Mouse (Mus musculus) stomach, embryonic 16.5 days (tissue): ENCODE data around the gene Ldb2. TPM values are rescaled to one million over a fixed set of nuclear protein-coding genes. Genes with fewer than 3 reads are reported as not detected.

Experiments
- ATAC-seq: fragments of 200-750 bp; cut with Nextera tagmentation; 2 replicates; pipeline ENCODE4 v1.8.0; 2017; ENCODE audit warnings: moderate number of reproducible peaks, moderate TSS enrichment; ENCODE audit not compliant: insufficient read depth, low FRiP score
- H3K27ac ChIP-seq: fragments of 300-500 bp; sonication (generic); 2 replicates; pipeline ENCODE4 v1.5.1; 2014; ENCODE audit warnings: low read length
- H3K27me3 ChIP-seq: fragments of 300-500 bp; sonication (generic); 2 replicates; pipeline ENCODE4 v1.6.1; 2014; ENCODE audit warnings: low read length, control low read depth, mixed read lengths; ENCODE audit not compliant: control insufficient read depth, insufficient read depth
- H3K36me3 ChIP-seq: fragments of 300-500 bp; sonication (generic); 2 replicates; pipeline ENCODE4 v1.6.1; 2014; ENCODE audit warnings: low read length; ENCODE audit not compliant: control insufficient read depth, insufficient read depth
- H3K4me1 ChIP-seq: fragments of 300-500 bp; sonication (generic); 2 replicates; pipeline ENCODE4 v1.6.1; 2014; ENCODE audit warnings: low read length, control low read depth, mixed read lengths; ENCODE audit not compliant: control insufficient read depth, insufficient read depth
- H3K4me2 ChIP-seq: fragments of 300-500 bp; sonication (generic); 2 replicates; pipeline ENCODE4 v1.6.1; 2014; ENCODE audit warnings: low read depth, low read length, mixed read lengths
- H3K4me3 ChIP-seq: fragments of 300-500 bp; sonication (generic); replicated peaks from 2 replicates; pipeline ENCODE4 v1.5.1; 2014; ENCODE audit warnings: mild to moderate bottlenecking, low read length
- H3K9ac ChIP-seq: fragments of 300-500 bp; sonication (generic); 2 replicates; pipeline ENCODE4 v1.6.1; 2014; ENCODE audit warnings: low read length
- H3K9me3 ChIP-seq: fragments of 300-500 bp; sonication (generic); replicated peaks from 2 replicates; pipeline ENCODE4 v1.6.1; 2016; ENCODE audit warnings: low read length, control low read depth; ENCODE audit not compliant: control insufficient read depth
- WGBS: fragments of 180-500 bp; shearing (Covaris S2); extraction: QIAGEN DNeasy Blood & Tissue Kit; methylation state at CpG from one replicate; pipeline ENCODE4 v1.1.7; 2014; 5-methylcytosine and 5-hydroxymethylcytosine counted together
- polyA plus RNA-seq: library from polyadenylated mRNA; unstranded; fragments of >200 nt; fragmentation: Nextera tagmentation; extraction: Ambion mirVana; gene quantifications from 2 replicates; pipeline ENCODE4 v1.2.1, GENCODE M21; 2015

Ldb2 gene
- polyA plus RNA-seq, 1 experiment from 2014 or later: 38.5 TPM

- no peak for ATAC-seq
- WGBS: 91% methylated on average over 11 of the region's 11 CpGs
- Histone ChIP-seq H3K9me3 (no peaks in the 10 kb centered on the region), H3K9ac (no peak overlapping the region), H3K4me2 (no peak overlapping the region), H3K4me1 (0 out of 2 replicates have a peak, but pooled peaks cover 3% of the 10 kb centered on the region), H3K4me3 (no peak overlapping the region), H3K27ac (no peak overlapping the region), H3K27me3 (no peaks in the 10 kb centered on the region), H3K36me3 (no peaks in the 10 kb centered on the region)
These were observed 71.5 kb downstream of the Ldb2 start for GRCm38 (mm10) chr5:44727995-44728394.

GRCm38 (mm10) chr5:44726546-44727476 lies 72.7 kb downstream of the Ldb2 start:
- ATAC-seq: no peak
- Histone ChIP-seq H3K4me2 (no peak overlapping the region), H3K4me3 (no peak overlapping the region), H3K9ac (no peak overlapping the region), H3K27me3 (no peaks in the 10 kb centered on the region), H3K4me1 (0 out of 2 replicates have a peak, but pooled peaks cover 5% of the 10 kb centered on the region), H3K36me3 (no peaks in the 10 kb centered on the region), H3K9me3 (no peaks in the 10 kb centered on the region), H3K27ac (no peak overlapping the region)
- 62% methylated on average over 14 of the region's 14 CpGs for WGBS

- no peaks in the 10 kb centered on the region for H3K27me3 ChIP-seq
- H3K27ac ChIP-seq: no peak overlapping the region
- 69% methylated on average over 2 of the region's 2 CpGs for WGBS
- H3K4me1 ChIP-seq: 0 out of 2 replicates have a peak, but pooled peaks cover 5% of the 10 kb centered on the region
- no peaks in the 10 kb centered on the region for H3K36me3 ChIP-seq
- no peak for ATAC-seq
- no peaks in the 10 kb centered on the region for H3K9me3 ChIP-seq
- no peak overlapping the region for H3K9ac ChIP-seq
- no peak overlapping the region for H3K4me2 ChIP-seq
- H3K4me3 ChIP-seq: no peak overlapping the region
These were observed 74.0 kb downstream of the Ldb2 start for GRCm38 (mm10) chr5:44725501-44725900.

GRCm38 (mm10) chr5:44719872-44720271 lies 79.6 kb downstream of the Ldb2 start:
- H3K27ac ChIP-seq: no peak overlapping the region
- H3K36me3 ChIP-seq: no peaks in the 10 kb centered on the region
- WGBS: 77% methylated on average over 1 of the region's 1 CpGs
- no peaks in the 10 kb centered on the region for H3K9me3 ChIP-seq
- 0 out of 2 replicates have a peak, but pooled peaks cover 2% of the 10 kb centered on the region for H3K4me1 ChIP-seq
- no peak for ATAC-seq
- H3K4me3 ChIP-seq: no peak overlapping the region
- H3K4me2 ChIP-seq: no peak overlapping the region
- no peaks in the 10 kb centered on the region for H3K27me3 ChIP-seq
- no peak overlapping the region for H3K9ac ChIP-seq

- Histone ChIP-seq H3K4me1 (peaks cover 12% of the 10 kb centered on the region), H3K27ac (no peak overlapping the region; the same call in 1 of the 2 replicates)
These were observed 85.0 kb downstream of the Ldb2 start for GRCm38 (mm10) chr5:44714508-44714907.

GRCm38 (mm10) chr5:44713181-44713789 lies 86.2 kb downstream of the Ldb2 start:
- peak overlapping the region; percentile 57 for H3K27ac ChIP-seq
- 32% methylated on average over 5 of the region's 5 CpGs for WGBS

More at GRCm38 (mm10) chr5:44714508-44714907, 85.0 kb downstream of the Ldb2 start:
- no peak overlapping the region for H3K4me2 ChIP-seq
- no peaks in the 10 kb centered on the region for H3K9me3 ChIP-seq
- no peaks in the 10 kb centered on the region for H3K27me3 ChIP-seq
- WGBS: 64% methylated on average over 4 of the region's 4 CpGs
- no peak overlapping the region for H3K4me3 ChIP-seq
- H3K9ac ChIP-seq: no peak overlapping the region
- ATAC-seq: no peak
- no peaks in the 10 kb centered on the region for H3K36me3 ChIP-seq

GRCm38 (mm10) chr5:44711211-44711610 lies 88.3 kb downstream of the Ldb2 start:
- Histone ChIP-seq H3K9me3 (no peaks in the 10 kb centered on the region), H3K4me1 (peaks cover 12% of the 10 kb centered on the region), H3K9ac (no peak overlapping the region), H3K27ac (no peak overlapping the region), H3K4me2 (no peak overlapping the region), H3K36me3 (no peaks in the 10 kb centered on the region), H3K27me3 (no peaks in the 10 kb centered on the region), H3K4me3 (no peak overlapping the region)
- WGBS: 54% methylated on average over 5 of the region's 5 CpGs
- no peak for ATAC-seq

More at GRCm38 (mm10) chr5:44713181-44713789, 86.2 kb downstream of the Ldb2 start:
- Histone ChIP-seq H3K27me3 (no peaks in the 10 kb centered on the region), H3K9me3 (no peaks in the 10 kb centered on the region), H3K4me3 (no peak overlapping the region), H3K36me3 (no peaks in the 10 kb centered on the region), H3K9ac (no peak overlapping the region; the same call in 1 of the 2 replicates), H3K4me1 (peaks cover 12% of the 10 kb centered on the region), H3K4me2 (no peak overlapping the region)
- 0 out of 2 replicates have a peak, but pooled peaks have one; percentile 13 for ATAC-seq

- no peak overlapping the region for H3K4me3 ChIP-seq
- no peaks in the 10 kb centered on the region for H3K36me3 ChIP-seq
- peak; percentile 79; the same call in 1 of the 2 replicates for ATAC-seq
- H3K27ac ChIP-seq: peak overlapping the region; percentile 57; the same call in 1 of the 2 replicates
- no peaks in the 10 kb centered on the region for H3K9me3 ChIP-seq
- peaks cover 12% of the 10 kb centered on the region for H3K4me1 ChIP-seq
- WGBS: 47% methylated on average over 4 of the region's 4 CpGs
- H3K4me2 ChIP-seq: no peak overlapping the region
- H3K27me3 ChIP-seq: no peaks in the 10 kb centered on the region
- no peak overlapping the region for H3K9ac ChIP-seq
These were observed 89.2 kb downstream of the Ldb2 start for GRCm38 (mm10) chr5:44710132-44710871.
